Mouse (Mus musculus) adrenal gland, postnatal 14 days (tissue): ENCODE results near the gene Acsl1. TPM values are rescaled to one million over a fixed set of nuclear protein-coding genes. Genes with fewer than 3 reads are reported as not detected.
"Not testable (repeated sequence)": the region's sequence is repeated elsewhere in the genome, so short reads cannot be mapped to it uniquely, and the experiment has no call there.

Experiments used
- DNase-seq: peaks from one replicate; pipeline ENCODE4 v3.0.0; 2021; ENCODE audit warnings: mixed read lengths
- total RNA-seq: library from RNA; stranded (reverse); gene quantifications from 2 replicates; pipeline ENCODE4 v1.2.3, GENCODE M21; 2021

Acsl1 gene
- total RNA-seq, 1 experiment from 2014 or later: 851 TPM

GRCm38 (mm10) chr8:46552441-46552765 lies 81.6 kb downstream of the Acsl1 start:
- DNase-seq: peak; percentile 47

- DNase-seq: peak; percentile 74
Measured at GRCm38 (mm10) chr8:46559428-46559827, 88.6 kb downstream of the Acsl1 start.

- peak; percentile 61 for DNase-seq
Measured at GRCm38 (mm10) chr8:46562333-46562732, 91.5 kb downstream of the Acsl1 start.

- no peak for DNase-seq
Measured at GRCm38 (mm10) chr8:46566914-46567529, 96.2 kb downstream of the Acsl1 start.

GRCm38 (mm10) chr8:46567946-46568345 lies 97.1 kb downstream of the Acsl1 start:
- DNase-seq: no peak

- DNase-seq: no peak
Measured at GRCm38 (mm10) chr8:46568942-46569341, 98.1 kb downstream of the Acsl1 start.

GRCm38 (mm10) chr8:46569659-46570441 lies 99.0 kb downstream of the Acsl1 start:
- no peak for DNase-seq

GRCm38 (mm10) chr8:46570673-46571072 lies 99.8 kb downstream of the Acsl1 start:
- DNase-seq: no peak

- no peak for DNase-seq
Measured at GRCm38 (mm10) chr8:46573446-46573845, 102.6 kb downstream of the Acsl1 start.

- DNase-seq: no peak
Measured at GRCm38 (mm10) chr8:46573964-46574363, 103.1 kb downstream of the Acsl1 start.

GRCm38 (mm10) chr8:46578794-46579193 lies 108.0 kb downstream of the Acsl1 start:
- no peak for DNase-seq

GRCm38 (mm10) chr8:46584328-46584727 lies 113.5 kb downstream of the Acsl1 start:
- DNase-seq: not testable (repeated sequence)

- DNase-seq: no peak
Measured at GRCm38 (mm10) chr8:46585576-46585975, 114.7 kb downstream of the Acsl1 start.

Other genes with a start within 250 kb of the Acsl1 start
- gene Helt, start 176.4 kb upstream of the Acsl1 start, total RNA-seq: not detected in 2 replicates
- 5.6 and 6.9 TPM in 2 replicates for gene Cenpu, start 81.0 kb downstream of the Acsl1 start, total RNA-seq
- 10.5 and 13.3 TPM in 2 replicates for gene Primpol, start 146.2 kb downstream of the Acsl1 start, total RNA-seq
- 18.6 and 20.2 TPM in 2 replicates for gene Casp3, start 146.3 kb downstream of the Acsl1 start, total RNA-seq